Mouse (Mus musculus): ENCODE results near the gene Il2ra. TPM values are rescaled to one million over a fixed set of nuclear protein-coding genes. Genes with fewer than 3 reads are reported as not detected.
A peak's percentile ranks its signal among the peaks of the same experiment; 100 is the strongest.
"Not testable (repeated sequence)": the region's sequence is repeated elsewhere in the genome, so short reads cannot be mapped to it uniquely, and the experiment has no call there.

Il2ra gene
- polyA plus RNA-seq, 1 experiment from 2014 or later = not detected

DNA sequence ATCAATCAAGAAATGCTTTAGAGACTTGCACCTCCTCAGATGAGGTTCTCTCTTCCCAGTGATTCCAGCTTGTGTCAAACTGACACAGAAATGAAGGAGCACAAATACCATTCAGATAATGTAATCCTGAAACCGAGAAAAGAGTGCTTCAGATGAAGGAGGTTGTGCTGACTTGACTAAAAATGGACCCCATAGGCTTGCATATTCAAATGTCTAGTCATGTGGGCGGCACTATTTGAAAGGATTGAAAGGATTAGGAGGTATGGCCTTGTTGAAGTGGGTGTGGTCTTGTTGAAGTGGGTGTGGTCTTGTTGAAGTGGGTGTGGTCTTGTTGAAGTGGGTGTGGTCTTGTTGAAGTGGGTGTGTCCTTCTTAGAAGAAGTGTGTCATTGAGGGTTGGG is 57.3 kb downstream of the Il2ra start:
- 85% methylated on average over 2 of the region's 2 CpGs for WGBS
- no peak overlapping the region for H3K4me2 ChIP-seq (ENCODE audit: low read depth, severe bottlenecking)
- H3K4me3 ChIP-seq (ENCODE audit: low read depth, low read length) = no peak overlapping the region
- H3K9me3 ChIP-seq (ENCODE audit: control insufficient read depth, low read length) = no peaks in the 10 kb centered on the region
- no peaks in the 10 kb centered on the region for H3K36me3 ChIP-seq (ENCODE audit: control insufficient read depth, insufficient read depth, low read length)
- ATAC-seq (ENCODE audit: insufficient number of reproducible peaks, low FRiP score, low TSS enrichment, low read depth) (no peak), DNase-seq (ENCODE audit: low spot score) (no peak)
- no peaks in the 10 kb centered on the region for H3K27me3 ChIP-seq (ENCODE audit: control insufficient read depth, insufficient read depth, low read length)
- no peaks in the 10 kb centered on the region for H3K4me1 ChIP-seq (ENCODE audit: control insufficient read depth, insufficient read depth, low read length)
- H3K9ac ChIP-seq (ENCODE audit: low read length) = no peak overlapping the region
- no peak overlapping the region for H3K27ac ChIP-seq (replicated peaks; ENCODE audit: low read depth, low read length)

DNA sequence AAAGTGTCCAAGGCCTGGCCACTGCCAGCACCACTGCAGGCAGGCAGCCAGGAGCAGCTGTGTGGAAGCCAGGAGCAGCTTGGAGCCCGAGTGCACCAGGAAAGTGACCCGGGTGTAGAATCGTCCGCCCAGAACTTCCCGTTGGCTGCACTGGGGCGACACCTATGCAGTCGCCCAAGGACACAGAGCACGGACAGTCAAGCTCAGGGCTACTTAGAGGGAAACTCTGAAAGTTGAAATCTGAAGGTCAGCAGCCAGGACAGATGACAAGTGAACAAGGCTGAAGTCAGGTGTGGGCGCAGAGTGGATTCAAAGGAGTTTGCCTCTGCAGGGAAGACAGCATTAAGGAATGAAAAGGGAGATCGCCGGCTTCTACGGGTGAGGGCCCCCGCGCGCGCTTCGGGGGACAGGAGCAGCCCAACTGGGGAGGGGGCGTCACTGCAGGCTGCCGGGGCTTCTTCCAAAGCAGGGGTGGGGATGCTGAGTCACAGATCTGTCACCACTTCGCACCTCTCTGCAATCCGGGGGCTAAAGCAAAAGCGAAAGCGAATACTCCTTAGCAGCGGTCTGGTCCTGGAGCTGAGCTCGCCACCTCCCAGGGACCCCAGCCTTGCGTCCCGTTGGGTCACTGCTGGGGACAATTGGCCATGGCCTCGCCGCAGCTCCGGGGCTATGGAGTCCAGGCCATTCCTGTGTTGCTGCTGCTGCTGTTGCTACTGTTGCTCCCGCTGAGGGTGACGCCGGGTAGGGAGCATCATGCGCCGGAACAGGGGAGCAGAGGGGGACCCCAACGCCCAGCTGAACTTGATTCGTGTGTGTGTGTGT is 62.8 kb downstream of the Il2ra start, which contains the start of gene Il15ra:
Il15ra (plus strand) TSS at position 90 of the 825 bp plus-strand sequence.
- under 1% methylated on average over 37 of the region's 37 CpGs for WGBS
- DNase-seq (ENCODE audit: low spot score) (peak; percentile 58), ATAC-seq (ENCODE audit: insufficient number of reproducible peaks, low FRiP score, low TSS enrichment, low read depth) (peak; percentile 67)
- H3K4me1 ChIP-seq (ENCODE audit: control insufficient read depth, insufficient read depth, low read length) = no peaks in the 10 kb centered on the region
- no peaks in the 10 kb centered on the region for H3K36me3 ChIP-seq (ENCODE audit: control insufficient read depth, insufficient read depth, low read length)
- H3K27ac ChIP-seq (replicated peaks; ENCODE audit: low read depth, low read length) = no peak within 1 kb of the TSS
- H3K9ac ChIP-seq (ENCODE audit: low read length) = peak within 1 kb of the TSS; percentile 57
- H3K4me3 ChIP-seq (ENCODE audit: low read depth, low read length) = peak within 1 kb of the TSS; percentile 46
- peak within 1 kb of the TSS; percentile 99 for H3K4me2 ChIP-seq (ENCODE audit: low read depth, severe bottlenecking)
- no peaks in the 10 kb centered on the region for H3K9me3 ChIP-seq (ENCODE audit: control insufficient read depth, low read length)
- peaks cover 15% of the 10 kb centered on the region for H3K27me3 ChIP-seq (ENCODE audit: control insufficient read depth, insufficient read depth, low read length)

DNA sequence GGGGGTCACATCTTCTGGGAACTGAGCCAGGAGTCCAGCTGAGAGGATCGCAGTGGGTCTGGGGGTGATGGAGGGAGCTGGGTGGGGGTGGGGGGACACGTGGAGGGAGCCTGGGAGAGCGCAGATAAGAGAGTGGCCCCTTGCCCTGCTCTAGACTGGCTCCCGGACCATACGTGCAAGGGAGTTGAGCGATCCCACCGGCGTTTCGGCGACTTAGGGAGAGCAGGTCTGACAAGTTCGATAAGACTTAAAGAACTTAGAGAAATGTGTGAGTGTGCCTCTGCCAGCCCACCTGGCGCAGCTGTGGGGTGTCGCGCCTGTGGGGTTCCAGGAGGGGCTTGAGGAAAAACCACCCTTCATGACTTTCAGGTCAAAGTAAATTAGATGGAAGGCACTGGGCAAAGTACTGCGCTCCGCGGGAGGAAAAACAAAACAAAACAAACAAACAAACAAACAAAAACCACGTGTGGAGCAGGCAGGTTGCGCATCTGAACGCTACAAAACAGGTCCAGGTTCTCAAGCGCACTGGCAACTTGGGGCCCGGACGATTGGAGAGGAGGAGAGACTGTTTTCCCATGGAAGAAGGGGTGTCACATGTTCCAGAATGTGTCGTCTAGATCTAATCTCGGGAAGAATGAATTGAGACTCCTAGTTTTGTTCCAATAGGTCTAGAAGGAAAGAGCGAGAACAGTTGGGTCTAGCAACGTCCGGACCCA is 63.6 kb downstream of the Il2ra start:
- Histone ChIP-seq H3K27me3 (ENCODE audit: control insufficient read depth, insufficient read depth, low read length) (peaks cover 15% of the 10 kb centered on the region), H3K4me3 (ENCODE audit: low read depth, low read length) (peak overlapping the region; percentile 46), H3K4me2 (ENCODE audit: low read depth, severe bottlenecking) (peak overlapping the region; percentile 99), H3K36me3 (ENCODE audit: control insufficient read depth, insufficient read depth, low read length) (no peaks in the 10 kb centered on the region), H3K9me3 (ENCODE audit: control insufficient read depth, low read length) (no peaks in the 10 kb centered on the region), H3K27ac (replicated peaks; ENCODE audit: low read depth, low read length) (no peak overlapping the region), H3K9ac (ENCODE audit: low read length) (peak overlapping the region; percentile 57), H3K4me1 (ENCODE audit: control insufficient read depth, insufficient read depth, low read length) (no peaks in the 10 kb centered on the region)
- DNase-seq (ENCODE audit: low spot score) (peak; percentile 42), ATAC-seq (ENCODE audit: insufficient number of reproducible peaks, low FRiP score, low TSS enrichment, low read depth) (peak; percentile 40; the same call in 1 of the 2 replicates)
- whole genome bisulfite sequencing = 3% methylated on average over 28 of the region's 28 CpGs

DNA sequence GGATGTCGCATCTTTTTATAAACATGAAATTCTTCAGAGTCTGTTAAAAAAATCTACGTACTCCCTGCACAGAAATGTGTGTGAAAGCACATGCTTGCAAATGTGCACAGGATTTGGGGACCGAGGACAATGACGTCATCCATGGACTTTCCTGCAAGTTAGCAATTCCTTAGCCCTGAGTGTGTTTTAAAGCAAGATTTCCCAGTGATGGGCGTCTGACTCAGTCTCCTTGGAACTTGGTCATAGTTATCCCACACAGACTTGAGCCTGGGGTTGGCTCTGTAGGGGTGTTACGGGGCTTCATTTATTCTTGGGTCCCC is 64.1 kb downstream of the Il2ra start:
- H3K27ac ChIP-seq (replicated peaks; ENCODE audit: low read depth, low read length) = no peak overlapping the region
- H3K4me2 ChIP-seq (ENCODE audit: low read depth, severe bottlenecking) = no peak overlapping the region
- DNase-seq (ENCODE audit: low spot score) = no peak
- peaks cover 15% of the 10 kb centered on the region for H3K27me3 ChIP-seq (ENCODE audit: control insufficient read depth, insufficient read depth, low read length)
- 34% methylated on average over 6 of the region's 6 CpGs for WGBS
- no peaks in the 10 kb centered on the region for H3K36me3 ChIP-seq (ENCODE audit: control insufficient read depth, insufficient read depth, low read length)
- ATAC-seq (ENCODE audit: insufficient number of reproducible peaks, low FRiP score, low TSS enrichment, low read depth) = no peak
- H3K9me3 ChIP-seq (ENCODE audit: control insufficient read depth, low read length) = no peaks in the 10 kb centered on the region
- no peak overlapping the region for H3K4me3 ChIP-seq (ENCODE audit: low read depth, low read length)
- H3K4me1 ChIP-seq (ENCODE audit: control insufficient read depth, insufficient read depth, low read length) = no peaks in the 10 kb centered on the region
- H3K9ac ChIP-seq (ENCODE audit: low read length) = no peak overlapping the region

DNA sequence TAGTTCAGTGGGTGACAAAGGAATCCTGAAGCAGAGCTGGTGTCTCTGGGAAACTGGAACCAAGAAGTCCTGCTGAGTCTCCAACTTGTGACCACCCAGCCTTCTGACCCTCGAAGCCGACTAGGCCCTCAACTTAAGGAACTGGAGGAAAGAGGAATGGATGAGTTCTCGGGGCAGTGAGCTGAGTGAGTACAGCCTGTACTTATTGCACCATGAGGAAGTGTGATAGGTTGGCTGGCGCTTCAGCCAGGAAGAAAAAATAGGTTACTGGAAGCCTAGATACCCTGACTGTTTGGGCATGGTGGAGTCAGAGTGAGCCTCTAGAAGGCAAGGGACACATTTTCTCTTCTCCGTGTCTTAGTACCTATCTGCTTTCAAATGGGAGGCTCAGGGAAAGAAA is 65.9 kb downstream of the Il2ra start:
- H3K27me3 ChIP-seq (ENCODE audit: control insufficient read depth, insufficient read depth, low read length) = peaks cover 15% of the 10 kb centered on the region
- 91% methylated on average over 5 of the region's 5 CpGs for WGBS
- ATAC-seq (ENCODE audit: insufficient number of reproducible peaks, low FRiP score, low TSS enrichment, low read depth) (no peak), DNase-seq (ENCODE audit: low spot score) (no peak)
- H3K9ac ChIP-seq (ENCODE audit: low read length) = no peak overlapping the region
- H3K4me1 ChIP-seq (ENCODE audit: control insufficient read depth, insufficient read depth, low read length) = no peaks in the 10 kb centered on the region
- no peaks in the 10 kb centered on the region for H3K9me3 ChIP-seq (ENCODE audit: control insufficient read depth, low read length)
- H3K4me2 ChIP-seq (ENCODE audit: low read depth, severe bottlenecking) = no peak overlapping the region
- H3K4me3 ChIP-seq (ENCODE audit: low read depth, low read length) = no peak overlapping the region
- no peaks in the 10 kb centered on the region for H3K36me3 ChIP-seq (ENCODE audit: control insufficient read depth, insufficient read depth, low read length)
- H3K27ac ChIP-seq (replicated peaks; ENCODE audit: low read depth, low read length) = no peak overlapping the region

DNA sequence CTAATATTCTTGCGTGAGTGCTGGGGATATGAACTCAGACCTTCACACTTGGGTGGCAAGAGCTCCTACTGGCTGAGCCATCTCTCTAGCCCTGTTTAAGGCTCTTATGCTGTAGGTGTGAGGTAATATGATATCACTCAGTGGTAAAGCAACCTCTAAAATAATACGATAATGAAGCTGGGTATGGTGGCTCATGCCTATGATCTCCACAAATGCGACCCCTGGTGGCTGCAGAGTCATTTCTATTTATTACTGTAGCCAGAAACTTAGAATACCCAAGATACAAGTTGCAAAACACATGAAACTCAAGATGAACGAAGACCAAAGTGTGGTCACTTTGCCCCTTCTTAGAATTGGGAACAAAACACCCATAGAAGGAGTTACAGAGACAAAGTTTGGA is 67.5 kb downstream of the Il2ra start:
- DNase-seq (ENCODE audit: low spot score) = peak; percentile 47
- not testable (repeated sequence) for ATAC-seq (ENCODE audit: insufficient number of reproducible peaks, low FRiP score, low TSS enrichment, low read depth); H3K27ac ChIP-seq (replicated peaks; ENCODE audit: low read depth, low read length); H3K9me3 ChIP-seq (ENCODE audit: control insufficient read depth, low read length); H3K36me3 ChIP-seq (ENCODE audit: control insufficient read depth, insufficient read depth, low read length); H3K4me2 ChIP-seq (ENCODE audit: low read depth, severe bottlenecking); H3K9ac ChIP-seq (ENCODE audit: low read length); H3K4me1 ChIP-seq (ENCODE audit: control insufficient read depth, insufficient read depth, low read length); H3K4me3 ChIP-seq (ENCODE audit: low read depth, low read length)
- WGBS = 57% methylated on average over 4 of the region's 4 CpGs
- peaks cover 15% of the 10 kb centered on the region for H3K27me3 ChIP-seq (ENCODE audit: control insufficient read depth, insufficient read depth, low read length)

DNA sequence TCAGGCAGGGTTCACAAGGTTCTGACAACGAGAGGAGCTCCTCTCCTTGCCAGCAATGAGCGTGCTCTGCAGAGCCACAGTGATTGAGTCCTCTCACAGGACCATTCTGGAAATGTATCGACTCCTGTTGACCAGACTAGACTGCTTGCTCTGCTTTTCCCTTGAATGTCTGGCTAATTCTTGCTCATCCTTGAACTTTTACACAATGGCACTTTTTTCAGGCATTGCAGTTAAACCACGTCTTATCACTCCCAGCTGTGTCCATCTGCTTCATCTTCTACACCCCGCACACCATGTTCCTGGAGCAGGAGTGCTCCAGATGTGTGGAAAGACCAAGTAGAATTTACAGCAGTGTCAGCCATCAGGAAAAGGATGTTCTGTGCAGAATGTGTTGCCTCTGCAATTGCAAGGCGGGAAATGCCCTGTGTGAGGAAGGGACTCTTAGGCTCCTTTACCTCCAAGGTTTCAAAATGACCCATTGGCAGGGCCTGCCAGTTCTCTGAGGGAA is 69.9 kb downstream of the Il2ra start:
- Histone ChIP-seq H3K4me2 (ENCODE audit: low read depth, severe bottlenecking) (no peak overlapping the region), H3K27ac (replicated peaks; ENCODE audit: low read depth, low read length) (no peak overlapping the region), H3K4me1 (ENCODE audit: control insufficient read depth, insufficient read depth, low read length) (no peaks in the 10 kb centered on the region), H3K36me3 (ENCODE audit: control insufficient read depth, insufficient read depth, low read length) (no peaks in the 10 kb centered on the region), H3K4me3 (ENCODE audit: low read depth, low read length) (no peak overlapping the region), H3K27me3 (ENCODE audit: control insufficient read depth, insufficient read depth, low read length) (0 out of 2 replicates have a peak, but pooled peaks cover 2% of the 10 kb centered on the region), H3K9me3 (ENCODE audit: control insufficient read depth, low read length) (no peaks in the 10 kb centered on the region), H3K9ac (ENCODE audit: low read length) (no peak overlapping the region)
- DNase-seq (ENCODE audit: low spot score) = no peak
- WGBS = 82% methylated on average over 6 of the region's 6 CpGs
- ATAC-seq (ENCODE audit: insufficient number of reproducible peaks, low FRiP score, low TSS enrichment, low read depth) = no peak

DNA sequence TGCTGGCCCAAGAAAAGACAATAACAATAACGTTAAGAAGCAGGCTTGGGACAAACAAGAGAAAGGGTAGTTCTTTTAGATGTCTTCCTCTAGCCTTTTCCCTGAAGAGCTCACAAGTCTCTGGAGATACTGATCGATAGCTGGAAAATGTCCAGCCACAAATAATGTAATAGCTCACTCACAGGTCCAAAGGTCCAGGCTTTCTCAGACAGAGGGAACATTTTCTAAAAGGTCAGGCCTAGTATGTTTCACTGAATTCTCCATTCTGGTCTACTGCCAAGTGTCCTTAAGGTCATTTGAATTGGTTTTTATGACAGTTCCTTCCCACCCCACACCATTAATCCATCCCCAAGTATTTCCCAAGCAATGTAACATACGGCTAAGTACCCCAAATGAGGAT is 70.4 kb downstream of the Il2ra start:
- DNase-seq (ENCODE audit: low spot score) = no peak
- 63% methylated on average over 3 of the region's 3 CpGs for WGBS
- Histone ChIP-seq H3K27me3 (ENCODE audit: control insufficient read depth, insufficient read depth, low read length) (0 out of 2 replicates have a peak, but pooled peaks cover 2% of the 10 kb centered on the region), H3K27ac (replicated peaks; ENCODE audit: low read depth, low read length) (no peak overlapping the region), H3K36me3 (ENCODE audit: control insufficient read depth, insufficient read depth, low read length) (no peaks in the 10 kb centered on the region), H3K9me3 (ENCODE audit: control insufficient read depth, low read length) (no peaks in the 10 kb centered on the region), H3K4me2 (ENCODE audit: low read depth, severe bottlenecking) (no peak overlapping the region), H3K4me3 (ENCODE audit: low read depth, low read length) (no peak overlapping the region), H3K4me1 (ENCODE audit: control insufficient read depth, insufficient read depth, low read length) (no peaks in the 10 kb centered on the region), H3K9ac (ENCODE audit: low read length) (no peak overlapping the region)
- ATAC-seq (ENCODE audit: insufficient number of reproducible peaks, low FRiP score, low TSS enrichment, low read depth) = no peak

Data from limb, embryonic 11.5 days (tissue).